In genomic region chr16:56717224-56718200, GRCm38 (mm10) we compare ENCODE assay signal across 7 mouse cellular contexts. TPM values are rescaled to one million over a fixed set of nuclear protein-coding genes. Genes with fewer than 3 reads are reported as not detected.
DNase-seq lines count a peak whose midpoint lies in the region; ATAC-seq lines count a peak whose summit lies in the region.

Gene Tfg, minus strand, starts transcription at chr16:56717450.

- H3K27ac ChIP-seq in intestine, embryonic 16.5 days (ENCODE audit: low read length), result peak within 1 kb of the TSS; percentile 99
- peak within 1 kb of the TSS; percentile 97 for H3K27ac ChIP-seq in midbrain, embryonic 11.5 days (ENCODE audit: low read depth, low read length)

- H3K27me3 ChIP-seq in intestine, embryonic 16.5 days (replicated peaks; ENCODE audit: control insufficient read depth, insufficient read depth, low read length), result no peaks in the 10 kb centered on the region
- no peaks in the 10 kb centered on the region for H3K27me3 ChIP-seq in midbrain, embryonic 11.5 days (ENCODE audit: control insufficient read depth, insufficient read depth, low read length)

- DNase-seq in adrenal gland, adult 8-10 months, result peak; percentile 99
- peak; percentile 98 for DNase-seq in embryo, embryonic 9.5 days (ENCODE audit: extremely low spot score)
- DNase-seq in gastrocnemius, postnatal 4 days (ENCODE audit: low spot score in 2 of 2), result peak; percentile 99 to 100
- peak; percentile 99 for DNase-seq in left cerebral cortex, postnatal 36 days (ENCODE audit: low spot score in 2 of 2)
- DNase-seq in midbrain, embryonic 11.5 days (ENCODE audit: low spot score, missing footprints), result peak; percentile 100
- peak; percentile 99 for DNase-seq in skeletal muscle tissue, adult 2 months (ENCODE audit: low read depth, low spot score)

- ATAC-seq in intestine, embryonic 16.5 days, result peak; percentile 93
- peak; percentile 97 for ATAC-seq in midbrain, embryonic 11.5 days (ENCODE audit: low FRiP score)

- peaks cover 13% of the 10 kb centered on the region for H3K4me1 ChIP-seq in intestine, embryonic 16.5 days (ENCODE audit: control insufficient read depth, insufficient read depth, low read length)
- peaks cover 10% of the 10 kb centered on the region for H3K4me1 ChIP-seq in midbrain, embryonic 11.5 days (ENCODE audit: control insufficient read depth, insufficient read depth, low read length)

- peak within 1 kb of the TSS; percentile 83 for H3K9ac ChIP-seq in intestine, embryonic 16.5 days (ENCODE audit: low read depth, low read length)
- peak within 1 kb of the TSS; percentile 91 for H3K9ac ChIP-seq in midbrain, embryonic 11.5 days (ENCODE audit: low read length)

- no peaks in the 10 kb centered on the region for H3K36me3 ChIP-seq in intestine, embryonic 16.5 days (ENCODE audit: control insufficient read depth, insufficient read depth, low read length)
- H3K36me3 ChIP-seq in midbrain, embryonic 11.5 days (ENCODE audit: control insufficient read depth, insufficient read depth, low read length), result no peaks in the 10 kb centered on the region; the same call in 1 of the 2 replicates

- peak within 1 kb of the TSS; percentile 71 for H3K4me3 ChIP-seq in intestine, embryonic 16.5 days (ENCODE audit: low read length)
- peak within 1 kb of the TSS; percentile 81 for H3K4me3 ChIP-seq in midbrain, embryonic 11.5 days (ENCODE audit: low read depth, low read length)

- intact Hi-C loops in left cerebral cortex, postnatal 36 days (cut with DNase I), result loop anchor here (5.0 kb wide), 1 partner anchor 450 kb away; the partner anchor contains the start of gene Nit2

- WGBS in intestine, embryonic 16.5 days, result under 1% methylated on average over 62 of the region's 62 CpGs
- WGBS in midbrain, embryonic 11.5 days, result under 1% methylated on average over 62 of the region's 62 CpGs

- H3K9me3 ChIP-seq in intestine, embryonic 16.5 days (ENCODE audit: control insufficient read depth, low read length), result no peaks in the 10 kb centered on the region
- no peaks in the 10 kb centered on the region for H3K9me3 ChIP-seq in midbrain, embryonic 11.5 days (ENCODE audit: control insufficient read depth, low read length)

- H3K4me2 ChIP-seq in intestine, embryonic 16.5 days (ENCODE audit: low read depth, low read length), result peak within 1 kb of the TSS; percentile 72
- peak within 1 kb of the TSS; percentile 74 for H3K4me2 ChIP-seq in midbrain, embryonic 11.5 days

RNA-seq across cellular contexts. Expression of gene Tfg, which starts in this region (rescaled TPM):
- total RNA-seq in adrenal gland, adult 8-10 months (2022), result 10 to 100 TPM; 61.0 to 76.1 (median 66.5) TPM
- total RNA-seq in gastrocnemius, postnatal 4 days (2021), result 10 to 100 TPM; 62.4 to 70.4 TPM
- 303 and 353 TPM in 2 replicates for polyA plus RNA-seq in intestine, embryonic 16.5 days (2015; fragmentation: Nextera tagmentation; extraction: Ambion mirVana)
- total RNA-seq in left cerebral cortex, postnatal 36 days (2021), result 10 to 100 TPM; 55.0 to 56.6 TPM
- polyA plus RNA-seq in midbrain, embryonic 11.5 days (2014; fragmentation: Nextera tagmentation; extraction: Ambion mirVana), result 248 and 257 TPM in 2 replicates

Comparison
In these comparisons a context has a peak if more than half of its experiments do, and no peak if none do; other contexts are left out.
1. Peak in every context shown above with its lines: DNase-seq, ATAC-seq, H3K4me3 ChIP-seq and H3K27ac ChIP-seq.